Mouse (Mus musculus): ENCODE results near the gene Psap.

GRCm38 (mm10) chr10:60271015-60271414 lies 6.4 kb upstream of the Psap start:
- TF ChIP-seq CTCF (IDR thresholded peaks at IDR 0.05; ENCODE audit: insufficient read depth, low read depth, low read length), result no peak
- no peak for TF ChIP-seq POLR2A (IDR thresholded peaks at IDR 0.05; ENCODE audit: insufficient read depth, low read depth, low read length)
